Mouse (Mus musculus) sigmoid colon, adult 10 weeks (tissue): ENCODE measurements around the gene Ifnz. TPM values are rescaled to one million over a fixed set of nuclear protein-coding genes. Genes with fewer than 3 reads are reported as not detected.

Experiments
- polyA plus RNA-seq: library from polyadenylated mRNA; stranded (reverse); fragments of 350-450 nt; fragmentation: Illumina TruSeq; extraction: RNeasy Lipid Tissue Mini Kit (QIAGEN cat#74804); gene quantifications from one replicate; pipeline ENCODE4 v1.2.3, GENCODE M21; 2014; ENCODE audit warnings: low read depth, low replicate concordance

The Ifnz gene
- polyA plus RNA-seq: not detected

GRCm38 (mm10) chr4:88781831-88782230 lies at the start of gene Ifnz:
TSS of gene Ifnz (plus strand) at chr4:88782131.

GRCm38 (mm10) chr4:88754818-88755340 lies 27.1 kb upstream of the Ifnz start, which contains the start of gene Gm13271:
TSS of gene Gm13271 (plus strand) at chr4:88754868.

GRCm38 (mm10) chr4:88759610-88760268 lies 22.2 kb upstream of the Ifnz start, which contains the start of gene Gm13283:
TSS of gene Gm13283 (plus strand) at chr4:88760119.

GRCm38 (mm10) chr4:88773534-88773933 lies 8.4 kb upstream of the Ifnz start, which contains the start of gene Gm13290:
TSS of gene Gm13290 (plus strand) at chr4:88773834.

GRCm38 (mm10) chr4:88776622-88777021 lies 5.3 kb upstream of the Ifnz start, which contains the start of gene Gm13289:
TSS of gene Gm13289 (plus strand) at chr4:88776922.

GRCm38 (mm10) chr4:88779550-88779949 lies 2.4 kb upstream of the Ifnz start, which contains the start of gene Gm13272:
TSS of gene Gm13272 (plus strand) at chr4:88779850.

GRCm38 (mm10) chr4:88785409-88785808 lies 3.5 kb downstream of the Ifnz start, which contains the start of gene Gm13276:
TSS of gene Gm13276 (plus strand) at chr4:88785709.

GRCm38 (mm10) chr4:88788402-88788801 lies 6.5 kb downstream of the Ifnz start, which contains the start of gene Gm13277:
TSS of gene Gm13277 (plus strand) at chr4:88788632.

GRCm38 (mm10) chr4:88791250-88791649 lies 9.3 kb downstream of the Ifnz start, which contains the start of gene Gm13278:
TSS of gene Gm13278 (plus strand) at chr4:88791550.

GRCm38 (mm10) chr4:88793936-88794675 lies 12.2 kb downstream of the Ifnz start, which contains the start of gene Gm13275:
TSS of gene Gm13275 (plus strand) at chr4:88794487.

GRCm38 (mm10) chr4:88797097-88797496 lies 15.2 kb downstream of the Ifnz start, which contains the start of gene Gm13279:
TSS of gene Gm13279 (plus strand) at chr4:88797397.

GRCm38 (mm10) chr4:88799365-88799764 lies 17.4 kb downstream of the Ifnz start, which contains the start of gene Gm13285:
TSS of gene Gm13285 (plus strand) at chr4:88799665.

GRCm38 (mm10) chr4:88802954-88803353 lies 21.0 kb downstream of the Ifnz start, which contains the start of gene Gm13287:
TSS of gene Gm13287 (plus strand) at chr4:88803254.

GRCm38 (mm10) chr4:88805231-88805630 lies 23.3 kb downstream of the Ifnz start, which contains the start of gene Gm13288:
TSS of gene Gm13288 (plus strand) at chr4:88805531.

GRCm38 (mm10) chr4:88815928-88816327 lies 34.0 kb downstream of the Ifnz start, which contains the start of gene Ifna7:
TSS of gene Ifna7 (plus strand) at chr4:88816228.

GRCm38 (mm10) chr4:88819659-88820058 lies 37.7 kb downstream of the Ifnz start, which contains the start of gene Ifna11:
TSS of gene Ifna11 (plus strand) at chr4:88819959.

GRCm38 (mm10) chr4:88827116-88827515 lies 45.2 kb downstream of the Ifnz start, which contains the start of gene Ifna6:
TSS of gene Ifna6 (plus strand) at chr4:88827416.

Other genes starting within 250 kb of the Ifnz start
- not detected for gene Ifna15, start 223.9 kb upstream of the Ifnz start, polyA plus RNA-seq
- not detected for gene Ifna14, start 210.3 kb upstream of the Ifnz start, polyA plus RNA-seq
- gene Ifna9, start 189.7 kb upstream of the Ifnz start, polyA plus RNA-seq: not detected
- gene Ifna12, start 178.8 kb upstream of the Ifnz start, polyA plus RNA-seq: not detected
- gene C87499, start 147.7 kb upstream of the Ifnz start, polyA plus RNA-seq: not detected
- not detected for gene Ifna13, start 137.7 kb upstream of the Ifnz start, polyA plus RNA-seq
- not detected for gene Ifna16, start 105.2 kb upstream of the Ifnz start, polyA plus RNA-seq
- not detected for gene Ifna2, start 98.2 kb upstream of the Ifnz start, polyA plus RNA-seq
- not detected for gene Ifnab, start 90.8 kb upstream of the Ifnz start, polyA plus RNA-seq
- gene Gm26566, start 60.3 kb upstream of the Ifnz start, polyA plus RNA-seq: not detected
- gene Klhl9, start 59.7 kb upstream of the Ifnz start, polyA plus RNA-seq: 150 TPM
- gene Gm13271, start 27.3 kb upstream of the Ifnz start, polyA plus RNA-seq: not detected
- gene Gm13283, start 22.0 kb upstream of the Ifnz start, polyA plus RNA-seq: not detected
- not detected for gene Gm13290, start 8.3 kb upstream of the Ifnz start, polyA plus RNA-seq
- not detected for gene Gm13289, start 5.2 kb upstream of the Ifnz start, polyA plus RNA-seq
- gene Gm13272, start 2.3 kb upstream of the Ifnz start, polyA plus RNA-seq: not detected
- gene Gm13276, start 3.6 kb downstream of the Ifnz start, polyA plus RNA-seq: not detected
- gene Gm13277, start 6.5 kb downstream of the Ifnz start, polyA plus RNA-seq: not detected
- gene Gm13278, start 9.4 kb downstream of the Ifnz start, polyA plus RNA-seq: not detected
- gene Gm13275, start 12.4 kb downstream of the Ifnz start, polyA plus RNA-seq: not detected
- not detected for gene Gm13279, start 15.3 kb downstream of the Ifnz start, polyA plus RNA-seq
- gene Gm13285, start 17.5 kb downstream of the Ifnz start, polyA plus RNA-seq: not detected
- not detected for gene Gm13287, start 21.1 kb downstream of the Ifnz start, polyA plus RNA-seq
- not detected for gene Gm13288, start 23.4 kb downstream of the Ifnz start, polyA plus RNA-seq
- not detected for gene Ifna7, start 34.1 kb downstream of the Ifnz start, polyA plus RNA-seq
- gene Ifna11, start 37.8 kb downstream of the Ifnz start, polyA plus RNA-seq: not detected
- gene Ifna6, start 45.3 kb downstream of the Ifnz start, polyA plus RNA-seq: not detected
- not detected for gene Ifna5, start 53.4 kb downstream of the Ifnz start, polyA plus RNA-seq
- not detected for gene Ifna4, start 59.7 kb downstream of the Ifnz start, polyA plus RNA-seq
- gene Ifna1, start 68.0 kb downstream of the Ifnz start, polyA plus RNA-seq: not detected
- not detected for gene Ifne, start 98.1 kb downstream of the Ifnz start, polyA plus RNA-seq